Mouse (Mus musculus): ENCODE measurements around the gene Selenbp2.
"Not testable (repeated sequence)": the region's sequence is repeated elsewhere in the genome, so short reads cannot be mapped to it uniquely, and the experiment has no call there.

Selenbp2 gene

GRCm38 (mm10) chr3:94691694-94692093, 1.7 kb upstream of the Selenbp2 start:
- not testable (repeated sequence) for DNase-seq

- DNase-seq, result not testable (repeated sequence)
Measured at GRCm38 (mm10) chr3:94693874-94694273, 518 bp downstream of the Selenbp2 start.

GRCm38 (mm10) chr3:94695591-94695990, 2.2 kb downstream of the Selenbp2 start:
- not testable (repeated sequence) for DNase-seq

GRCm38 (mm10) chr3:94696257-94696656, 2.9 kb downstream of the Selenbp2 start:
- not testable (repeated sequence) for DNase-seq

GRCm38 (mm10) chr3:94702163-94702810, 8.9 kb downstream of the Selenbp2 start:
- DNase-seq, result not testable (repeated sequence)

- DNase-seq, result no peak
Measured at GRCm38 (mm10) chr3:94702856-94703255, 9.5 kb downstream of the Selenbp2 start.

- peak; percentile 64 to 75 for DNase-seq
Measured at GRCm38 (mm10) chr3:94703364-94703763, 10.0 kb downstream of the Selenbp2 start.

- DNase-seq, result not testable (repeated sequence)
Measured at GRCm38 (mm10) chr3:94710591-94710990, 17.2 kb downstream of the Selenbp2 start.

- DNase-seq, result not testable (repeated sequence)
Measured at GRCm38 (mm10) chr3:94713424-94713823, 20.1 kb downstream of the Selenbp2 start.

GRCm38 (mm10) chr3:94718253-94718652, 24.9 kb downstream of the Selenbp2 start:
- DNase-seq, result not testable (repeated sequence)

- DNase-seq, result peak; percentile 9 to 22
Measured at GRCm38 (mm10) chr3:94723637-94724036, 30.3 kb downstream of the Selenbp2 start.

- no peak for DNase-seq
Measured at GRCm38 (mm10) chr3:94745691-94746090, 52.3 kb downstream of the Selenbp2 start.
